ENCODE assay signal across 21 mouse cellular contexts in the genomic region with DNA sequence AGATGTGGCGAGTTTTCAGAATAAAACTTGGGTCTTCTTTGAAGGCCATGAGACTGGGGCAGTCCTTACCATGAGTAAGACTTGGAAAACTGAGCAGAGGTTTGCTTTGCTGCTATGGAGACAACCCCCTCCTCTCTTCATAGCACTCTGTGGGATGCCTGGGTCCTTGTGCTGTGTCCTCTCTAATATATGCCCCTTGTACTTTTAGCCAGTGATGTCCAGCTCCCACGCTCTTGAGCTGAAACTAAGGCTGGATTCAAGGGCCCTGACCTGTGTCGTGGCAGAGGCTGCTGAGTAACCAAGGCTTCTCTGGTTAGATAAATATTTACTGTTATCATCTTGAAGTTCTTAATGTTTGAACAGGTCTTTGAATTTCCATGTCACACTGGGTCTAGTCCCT.
DNase-seq lines count a peak whose midpoint lies in the region; ATAC-seq and TF ChIP-seq lines count a peak whose summit lies in the region.
"Had no signal": no experiment of that assay in that cellular context is flagged by ENCODE, and none has a peak within 500 bp of the region (broad histone marks: within the 10 kb centered on the region; RNA-seq: fewer than 3 reads in every experiment).

No protein-coding gene starts in this region.

- no peak overlapping the region for H3K27ac ChIP-seq in heart, adult 2 months
- no peak overlapping the region for H3K27ac ChIP-seq in kidney, embryonic 14.5 days (ENCODE audit: low read depth, low read length)
- no peak overlapping the region for H3K27ac ChIP-seq in testis, adult 2 months (ENCODE audit: control insufficient read depth, insufficient read depth, low read depth, low read length)

- 90% methylated on average over 3 of the region's 3 CpGs for WGBS in heart, adult 2 months
- WGBS in kidney, embryonic 14.5 days: 66% methylated on average over 3 of the region's 3 CpGs

- no peaks in the 10 kb centered on the region for H3K79me2 ChIP-seq in heart, adult 2 months (replicated peaks; ENCODE audit: control insufficient read depth, insufficient read depth, low read length)

- TF ChIP-seq CTCF in heart, adult 2 months (IDR thresholded peaks at IDR 0.05): no peak
- TF ChIP-seq CTCF in testis, adult 2 months (IDR thresholded peaks at IDR 0.05; ENCODE audit: control insufficient read depth, insufficient read depth, insufficient replicate concordance, low read depth, low read length): no peak

- TF ChIP-seq EP300 in heart, adult 2 months (IDR thresholded peaks at IDR 0.05; ENCODE audit: insufficient read depth, low read depth, low read length): no peak

- no peaks in the 10 kb centered on the region for H3K36me3 ChIP-seq in heart, adult 2 months (ENCODE audit: control insufficient read depth, insufficient read depth, low read length)
- H3K36me3 ChIP-seq in kidney, embryonic 14.5 days (ENCODE audit: control insufficient read depth, insufficient read depth, low read length): no peaks in the 10 kb centered on the region
- no peaks in the 10 kb centered on the region for H3K36me3 ChIP-seq in testis, adult 2 months (ENCODE audit: control insufficient read depth, insufficient read depth, low read length)
- H3K36me3 ChIP-seq: G1E had no signal

- no peak overlapping the region for H3K4me3 ChIP-seq in heart, adult 2 months
- no peak overlapping the region for H3K4me3 ChIP-seq in kidney, embryonic 14.5 days (ENCODE audit: low read length)
- H3K4me3 ChIP-seq in testis, adult 2 months (ENCODE audit: control insufficient read depth, low read depth, low read length): peak overlapping the region; percentile 6; the same call in 1 of the 2 replicates

- TF ChIP-seq POLR2A in heart, adult 2 months (IDR thresholded peaks at IDR 0.05; ENCODE audit: insufficient read depth, low read depth, low read length): no peak
- no peak for TF ChIP-seq POLR2A in testis, adult 2 months (IDR thresholded peaks at IDR 0.05; ENCODE audit: control insufficient read depth, low read depth, low read length)

- DNase-seq in heart, adult 11 months: peak; percentile 58
- no peak for DNase-seq in heart, adult 2 months
- peak; percentile 4 for DNase-seq in kidney, adult 9 months
- DNase-seq in testis, postnatal 14 days (ENCODE audit: low spot score): no peak
- DNase-seq: adrenal gland, adult 2 months; adrenal gland, adult 8-10 months; adrenal gland, postnatal 10 days; adrenal gland, postnatal 14 days; adrenal gland, postnatal 25 days; adrenal gland, postnatal 36 days; B cell, adult 2 months; cerebellum, adult 11 months; cerebellum, adult 11-12 months; cerebellum, adult 18-20 months had no signal

- ATAC-seq in kidney, embryonic 14.5 days (ENCODE audit: low FRiP score, low TSS enrichment): no peak
- ATAC-seq: activated CD4-positive, CD25-positive, alpha-beta regulatory T cell, adult 4 months; CD4-positive, CD25-positive, alpha-beta regulatory T cell, adult 4 months; Patski had no signal

- no peak overlapping the region for H3K9ac ChIP-seq in heart, adult 2 months (ENCODE audit: low read depth, low read length)
- no peak overlapping the region for H3K9ac ChIP-seq in kidney, embryonic 14.5 days (ENCODE audit: low read depth, low read length)

- H3K4me1 ChIP-seq in heart, adult 2 months (ENCODE audit: control insufficient read depth, insufficient read depth, low read length): no peaks in the 10 kb centered on the region
- no peaks in the 10 kb centered on the region for H3K4me1 ChIP-seq in kidney, embryonic 14.5 days (ENCODE audit: control insufficient read depth, insufficient read depth, low read length)
- H3K4me1 ChIP-seq in testis, adult 2 months (ENCODE audit: control insufficient read depth, insufficient read depth, low read length): no peaks in the 10 kb centered on the region

- intact Hi-C loops in heart, adult 2 months (cut with DNase I): no loop called here

- no peaks in the 10 kb centered on the region for H3K27me3 ChIP-seq in heart, adult 2 months (ENCODE audit: control insufficient read depth, insufficient read depth, low read length)
- H3K27me3 ChIP-seq in kidney, embryonic 14.5 days (ENCODE audit: control insufficient read depth, insufficient read depth, low read length): no peaks in the 10 kb centered on the region
- H3K27me3 ChIP-seq in testis, adult 2 months (ENCODE audit: control insufficient read depth, insufficient read depth, low read length): no peaks in the 10 kb centered on the region
- H3K27me3 ChIP-seq: CH12.LX had no signal

- H3K9me3 ChIP-seq in kidney, embryonic 14.5 days (ENCODE audit: control insufficient read depth, low read length): no peaks in the 10 kb centered on the region

- no peak overlapping the region for H3K4me2 ChIP-seq in kidney, embryonic 14.5 days (replicated peaks; ENCODE audit: low read depth, low read length)

Comparison
In these comparisons a context has a peak if more than half of its experiments do, and no peak if none do; other contexts are left out.
1. DNase-seq: peak in heart, adult 11 months (single experiment) and kidney, adult 9 months (single experiment); none in heart, adult 2 months (0 of 2) and testis, postnatal 14 days (single experiment).